Mouse (Mus musculus): ENCODE measurements around the gene Gm6169.
A peak's percentile ranks its signal among the peaks of the same experiment; 100 is the strongest.
"Not testable (repeated sequence)": the region's sequence is repeated elsewhere in the genome, so short reads cannot be mapped to it uniquely, and the experiment has no call there.

Gm6169 gene

GRCm38 (mm10) chr13:97067691-97068090 lies 31.3 kb downstream of the Gm6169 start:
- DNase-seq: no peak

- DNase-seq: no peak
These were observed 32.1 kb downstream of the Gm6169 start, which contains the start of gene Fam169a for GRCm38 (mm10) chr13:97066649-97067550. TSS of gene Fam169a (plus strand) at chr13:97067286.

GRCm38 (mm10) chr13:97064844-97065621 lies 34.0 kb downstream of the Gm6169 start:
- DNase-seq: not testable (repeated sequence)

- DNase-seq: no peak
These were observed 34.6 kb downstream of the Gm6169 start for GRCm38 (mm10) chr13:97064413-97064812.

- no peak for DNase-seq
These were observed 35.6 kb downstream of the Gm6169 start for GRCm38 (mm10) chr13:97063431-97063830.

GRCm38 (mm10) chr13:97062151-97062550 lies 36.9 kb downstream of the Gm6169 start:
- no peak for DNase-seq

GRCm38 (mm10) chr13:97060331-97060730 lies 38.7 kb downstream of the Gm6169 start:
- no peak for DNase-seq

GRCm38 (mm10) chr13:97059746-97060145 lies 39.3 kb downstream of the Gm6169 start:
- DNase-seq: no peak

- no peak for DNase-seq
These were observed 41.2 kb downstream of the Gm6169 start for GRCm38 (mm10) chr13:97057817-97058216.

- no peak for DNase-seq
These were observed 45.2 kb downstream of the Gm6169 start for GRCm38 (mm10) chr13:97053844-97054243.

- DNase-seq: peak; percentile 42
These were observed 46.4 kb downstream of the Gm6169 start for GRCm38 (mm10) chr13:97052667-97053066.

GRCm38 (mm10) chr13:97051158-97051557 lies 47.9 kb downstream of the Gm6169 start:
- DNase-seq: peak; percentile 18

Data from layer of hippocampus, adult 9-11 months (tissue).